Mouse (Mus musculus): ENCODE data around the gene Rasgrf1. TPM values are rescaled to one million over a fixed set of nuclear protein-coding genes. Genes with fewer than 3 reads are reported as not detected.

The Rasgrf1 gene
- total and polyA plus RNA-seq, 3 experiments, result not detected

GRCm38 (mm10) chr9:89953596-89954215, 44.0 kb downstream of the Rasgrf1 start:
- H3K36me3 ChIP-seq (ENCODE audit: control insufficient read depth in 1 of 2, insufficient read depth in 2 of 2, low read length in 2 of 2), result no peaks in the 10 kb centered on the region
- H3K9me3 ChIP-seq (replicated peaks; ENCODE audit: insufficient read depth, low read length), result no peaks in the 10 kb centered on the region
- no peak for TF ChIP-seq ZC3H11A (IDR thresholded peaks at IDR 0.05; ENCODE audit: low read depth, low read length)
- TF ChIP-seq USF2 (IDR thresholded peaks at IDR 0.05; ENCODE audit: borderline replicate concordance in 1 of 2, insufficient read depth in 1 of 2, low read depth in 1 of 2, low read length in 2 of 2), result no peak
- TF ChIP-seq CHD1 (IDR thresholded peaks at IDR 0.05; ENCODE audit: low read depth, low read length), result no peak
- TF ChIP-seq ZKSCAN1 (IDR thresholded peaks at IDR 0.05; ENCODE audit: low read depth, low read length), result no peak
- no peak for TF ChIP-seq NRF1 (IDR thresholded peaks at IDR 0.05; ENCODE audit: insufficient read depth, low read depth, low read length, poor library complexity, severe bottlenecking)
- TF ChIP-seq TAL1 (IDR thresholded peaks at IDR 0.05; ENCODE audit: low read length), result no peak
- TF ChIP-seq SMC3 (IDR thresholded peaks at IDR 0.05; ENCODE audit: low read depth, low read length), result no peak
- no peak for TF ChIP-seq MAFK (IDR thresholded peaks at IDR 0.05; ENCODE audit: borderline replicate concordance, low read depth, low read length)
- no peak for TF ChIP-seq TCF12 (IDR thresholded peaks at IDR 0.05; ENCODE audit: low read depth, low read length)
- no peak for TF ChIP-seq JUND (IDR thresholded peaks at IDR 0.05; ENCODE audit: low read depth, low read length)
- no peak for TF ChIP-seq POLR2AphosphoS5 (IDR thresholded peaks at IDR 0.05; ENCODE audit: borderline replicate concordance, low read depth, low read length)
- no peak for TF ChIP-seq UBTF (IDR thresholded peaks at IDR 0.05; ENCODE audit: borderline replicate concordance, insufficient read depth, low read depth, low read length)
- no peak for TF ChIP-seq BHLHE40 (IDR thresholded peaks at IDR 0.05; ENCODE audit: borderline replicate concordance, low read depth, low read length)
- no peak for TF ChIP-seq MAX (IDR thresholded peaks at IDR 0.05; ENCODE audit: low read length)
- no peak for TF ChIP-seq RCOR1 (IDR thresholded peaks at IDR 0.05; ENCODE audit: low read depth, low read length)
- no peak for TF ChIP-seq ELF1 (IDR thresholded peaks at IDR 0.05; ENCODE audit: low read depth, low read length)
- no peak for TF ChIP-seq SIN3A (IDR thresholded peaks at IDR 0.05; ENCODE audit: low read length)
- no peak for TF ChIP-seq USF1 (IDR thresholded peaks at IDR 0.05; ENCODE audit: low read depth, low read length)
- H3K79me2 ChIP-seq (ENCODE audit: control insufficient read depth, insufficient read depth, low read length, poor library complexity), result no peaks in the 10 kb centered on the region
- H3K4me3 ChIP-seq (ENCODE audit: control insufficient read depth in 1 of 2, insufficient read depth in 1 of 2, low read depth in 2 of 2, low read length in 2 of 2), result no peak overlapping the region
- H3K4me1 ChIP-seq (ENCODE audit: control insufficient read depth in 1 of 2, insufficient read depth in 2 of 2, low read length in 2 of 2), result no peaks in the 10 kb centered on the region
- no peak for DNase-seq (ENCODE audit: low read depth, low spot score)
- no peak overlapping the region for H3K27ac ChIP-seq (ENCODE audit: control insufficient read depth, low read depth, low read length)
- no peaks in the 10 kb centered on the region for H3K27me3 ChIP-seq (ENCODE audit: control insufficient read depth in 1 of 2, insufficient read depth in 2 of 2, low read length in 2 of 2)
- no peak overlapping the region for H3K9ac ChIP-seq (ENCODE audit: control insufficient read depth, low read depth, low read length, poor library complexity, severe bottlenecking)

DNA sequence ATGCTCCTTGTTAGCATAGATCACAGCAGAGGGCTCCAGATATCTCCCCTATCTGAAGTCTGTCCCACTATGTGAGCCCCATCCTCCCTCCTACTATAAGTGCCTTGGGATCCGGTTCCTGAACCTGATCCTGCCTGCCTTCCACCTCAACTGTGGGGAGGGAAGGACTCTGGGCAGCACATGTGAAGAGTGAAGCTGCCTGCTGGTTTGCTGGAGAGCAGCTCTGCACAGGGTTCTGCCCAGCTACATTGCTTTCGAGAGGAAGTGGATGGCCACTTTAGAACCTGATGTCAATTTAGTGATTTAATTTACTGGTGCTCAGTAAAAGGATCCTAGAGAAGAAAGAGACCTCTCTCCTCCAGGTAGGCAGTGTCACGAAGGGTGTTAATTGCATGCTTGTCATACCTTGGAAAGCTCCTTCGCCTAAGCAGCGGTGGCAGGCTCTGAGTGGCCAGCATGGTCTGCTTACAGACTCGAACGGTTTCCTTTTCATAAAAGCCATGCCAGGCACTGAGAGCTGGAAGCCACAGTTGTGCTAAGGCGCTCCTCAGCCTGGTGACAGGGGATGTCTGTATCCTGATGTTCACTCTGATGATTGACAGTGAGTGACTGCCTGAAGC, 45.3 kb downstream of the Rasgrf1 start:
- no peaks in the 10 kb centered on the region for H3K9me3 ChIP-seq (replicated peaks; ENCODE audit: insufficient read depth, low read length)

More for the DNA sequence above, 45.3 kb downstream of the Rasgrf1 start:
- H3K9ac ChIP-seq (ENCODE audit: control insufficient read depth, low read depth, low read length, poor library complexity, severe bottlenecking), result no peak overlapping the region
- H3K27ac ChIP-seq (ENCODE audit: control insufficient read depth, low read depth, low read length), result no peak overlapping the region
- H3K36me3 ChIP-seq (ENCODE audit: control insufficient read depth in 1 of 2, insufficient read depth in 2 of 2, low read length in 2 of 2), result no peaks in the 10 kb centered on the region
- no peak for DNase-seq (ENCODE audit: low read depth, low spot score)
- no peaks in the 10 kb centered on the region for H3K4me1 ChIP-seq (ENCODE audit: control insufficient read depth in 1 of 2, insufficient read depth in 2 of 2, low read length in 2 of 2)
- no peaks in the 10 kb centered on the region for H3K27me3 ChIP-seq (ENCODE audit: control insufficient read depth in 1 of 2, insufficient read depth in 2 of 2, low read length in 2 of 2)
- no peaks in the 10 kb centered on the region for H3K79me2 ChIP-seq (ENCODE audit: control insufficient read depth, insufficient read depth, low read length, poor library complexity)
- TF ChIP-seq ZNF384 (IDR thresholded peaks at IDR 0.05; ENCODE audit: low read depth, low read length), result no peak
- no peak for TF ChIP-seq TCF12 (IDR thresholded peaks at IDR 0.05; ENCODE audit: low read depth, low read length)
- no peak for TF ChIP-seq RCOR1 (IDR thresholded peaks at IDR 0.05; ENCODE audit: low read depth, low read length)
- no peak for TF ChIP-seq CTCF (IDR thresholded peaks at IDR 0.05 in 2 of 3, conservative IDR thresholded peaks at IDR 0.05 in 1 of 3; ENCODE audit: control insufficient read depth in 1 of 3, insufficient read depth in 1 of 3, low read depth in 2 of 3, low read length in 3 of 3, poor library complexity in 1 of 3, severe bottlenecking in 1 of 3)
- no peak for TF ChIP-seq ZKSCAN1 (IDR thresholded peaks at IDR 0.05; ENCODE audit: low read depth, low read length)
- no peak for TF ChIP-seq SMC3 (IDR thresholded peaks at IDR 0.05; ENCODE audit: low read depth, low read length)
- no peak for TF ChIP-seq RAD21 (IDR thresholded peaks at IDR 0.05; ENCODE audit: low read depth, low read length)
- no peak for TF ChIP-seq HCFC1 (IDR thresholded peaks at IDR 0.05; ENCODE audit: low read depth, low read length)
- TF ChIP-seq USF1 (IDR thresholded peaks at IDR 0.05; ENCODE audit: low read depth, low read length), result no peak
- no peak for TF ChIP-seq KAT2A (conservative IDR thresholded peaks at IDR 0.05; ENCODE audit: low read depth, low read length)
- TF ChIP-seq USF2 (IDR thresholded peaks at IDR 0.05; ENCODE audit: borderline replicate concordance in 1 of 2, insufficient read depth in 1 of 2, low read depth in 1 of 2, low read length in 2 of 2), result no peak
- no peak for TF ChIP-seq MYC (IDR thresholded peaks at IDR 0.05; ENCODE audit: low read depth, low read length)
- TF ChIP-seq MXI1 (IDR thresholded peaks at IDR 0.05; ENCODE audit: low read depth, low read length), result no peak
- no peak for TF ChIP-seq MEF2A (IDR thresholded peaks at IDR 0.05; ENCODE audit: extremely low read depth, insufficient replicate concordance, low read depth, low read length, poor library complexity, severe bottlenecking)
- no peak for TF ChIP-seq NRF1 (IDR thresholded peaks at IDR 0.05; ENCODE audit: insufficient read depth, low read depth, low read length, poor library complexity, severe bottlenecking)
- H3K4me3 ChIP-seq (ENCODE audit: control insufficient read depth in 1 of 2, insufficient read depth in 1 of 2, low read depth in 2 of 2, low read length in 2 of 2), result no peak overlapping the region
